Mouse (Mus musculus): ENCODE data around the gene Mvp. TPM values are rescaled to one million over a fixed set of nuclear protein-coding genes. Genes with fewer than 3 reads are reported as not detected.
A peak's percentile ranks its signal among the peaks of the same experiment; 100 is the strongest.

Gene Mvp
- 56.9 and 66.9 TPM in 2 replicates for polyA plus RNA-seq (2012; rRNA removed)

- 0% methylated on average over 11 of the region's 11 CpGs for WGBS
- peak; percentile 91 for DNase-seq
- Histone ChIP-seq H3K27ac (ENCODE audit: insufficient read depth, low read depth, low read length) (peak within 1 kb of the TSS; percentile 89), H3K36me3 (ENCODE audit: control insufficient read depth, insufficient read depth, low read length) (no peaks in the 10 kb centered on the region), H3K27me3 (replicated peaks; ENCODE audit: control insufficient read depth, insufficient read depth, low read length) (no peaks in the 10 kb centered on the region), H3K4me3 (ENCODE audit: insufficient read depth, low read depth, low read length) (peak within 1 kb of the TSS; percentile 90), H3K4me1 (ENCODE audit: control insufficient read depth, insufficient read depth, low read length) (peaks cover 11% of the 10 kb centered on the region; the same call in 1 of the 2 replicates)
- TF ChIP-seq CTCF (conservative IDR thresholded peaks at IDR 0.05; ENCODE audit: insufficient read depth, insufficient read length, low read depth, low read length) (no peak), POLR2A (IDR thresholded peaks at IDR 0.05; ENCODE audit: low read depth, low read length) (no peak)
Observed at GRCm38 (mm10) chr7:127014320-127014719, at the start of gene Mvp. TSS of gene Mvp (minus strand) at chr7:127014621.

- WGBS: 71% methylated on average over 5 of the region's 5 CpGs
- TF ChIP-seq CTCF (conservative IDR thresholded peaks at IDR 0.05; ENCODE audit: insufficient read depth, insufficient read length, low read depth, low read length) (no peak), POLR2A (IDR thresholded peaks at IDR 0.05; ENCODE audit: low read depth, low read length) (no peak)
- Histone ChIP-seq H3K27ac (ENCODE audit: insufficient read depth, low read depth, low read length) (no peak overlapping the region), H3K4me3 (ENCODE audit: insufficient read depth, low read depth, low read length) (no peak overlapping the region), H3K36me3 (ENCODE audit: control insufficient read depth, insufficient read depth, low read length) (no peaks in the 10 kb centered on the region), H3K4me1 (ENCODE audit: control insufficient read depth, insufficient read depth, low read length) (no peaks in the 10 kb centered on the region), H3K27me3 (replicated peaks; ENCODE audit: control insufficient read depth, insufficient read depth, low read length) (no peaks in the 10 kb centered on the region)
- no peak for DNase-seq
Observed at GRCm38 (mm10) chr7:127055026-127055585, 40.7 kb upstream of the Mvp start.

- Histone ChIP-seq H3K36me3 (ENCODE audit: control insufficient read depth, insufficient read depth, low read length) (no peaks in the 10 kb centered on the region), H3K27ac (ENCODE audit: insufficient read depth, low read depth, low read length) (peak within 1 kb of the TSS; percentile 26; the same call in 1 of the 2 replicates), H3K4me3 (ENCODE audit: insufficient read depth, low read depth, low read length) (peak within 1 kb of the TSS; percentile 79), H3K4me1 (ENCODE audit: control insufficient read depth, insufficient read depth, low read length) (peaks cover 3% of the 10 kb centered on the region; the same call in 1 of the 2 replicates), H3K27me3 (replicated peaks; ENCODE audit: control insufficient read depth, insufficient read depth, low read length) (no peaks in the 10 kb centered on the region)
- under 1% methylated on average over 53 of the region's 53 CpGs for WGBS
- TF ChIP-seq CTCF (conservative IDR thresholded peaks at IDR 0.05; ENCODE audit: insufficient read depth, insufficient read length, low read depth, low read length) (no peak), POLR2A (IDR thresholded peaks at IDR 0.05; ENCODE audit: low read depth, low read length) (no peak)
- DNase-seq: peak; percentile 95
Observed at GRCm38 (mm10) chr7:127041851-127042672, 27.6 kb upstream of the Mvp start, which contains the start of gene Kif22. TSS of gene Kif22 (minus strand) at chr7:127042471.

- H3K36me3 ChIP-seq (ENCODE audit: control insufficient read depth, insufficient read depth, low read length): no peaks in the 10 kb centered on the region
- WGBS: 95% methylated on average over 1 of the region's 1 CpGs
Observed at GRCm38 (mm10) chr7:127031244-127031643, 16.8 kb upstream of the Mvp start.

GRCm38 (mm10) chr7:127030172-127030571, 15.8 kb upstream of the Mvp start:
- no peak for DNase-seq
- WGBS: 95% methylated on average over 1 of the region's 1 CpGs
- Histone ChIP-seq H3K27ac (ENCODE audit: insufficient read depth, low read depth, low read length) (no peak overlapping the region), H3K4me1 (ENCODE audit: control insufficient read depth, insufficient read depth, low read length) (peaks cover 4% of the 10 kb centered on the region; the same call in 1 of the 2 replicates), H3K27me3 (replicated peaks; ENCODE audit: control insufficient read depth, insufficient read depth, low read length) (no peaks in the 10 kb centered on the region), H3K4me3 (ENCODE audit: insufficient read depth, low read depth, low read length) (no peak overlapping the region), H3K36me3 (ENCODE audit: control insufficient read depth, insufficient read depth, low read length) (no peaks in the 10 kb centered on the region)
- TF ChIP-seq POLR2A (IDR thresholded peaks at IDR 0.05; ENCODE audit: low read depth, low read length) (no peak), CTCF (conservative IDR thresholded peaks at IDR 0.05; ENCODE audit: insufficient read depth, insufficient read length, low read depth, low read length) (no peak)

More at GRCm38 (mm10) chr7:127031244-127031643, 16.8 kb upstream of the Mvp start:
- DNase-seq: no peak
- Histone ChIP-seq H3K27me3 (replicated peaks; ENCODE audit: control insufficient read depth, insufficient read depth, low read length) (no peaks in the 10 kb centered on the region), H3K4me1 (ENCODE audit: control insufficient read depth, insufficient read depth, low read length) (peaks cover 4% of the 10 kb centered on the region; the same call in 1 of the 2 replicates), H3K27ac (ENCODE audit: insufficient read depth, low read depth, low read length) (no peak overlapping the region), H3K4me3 (ENCODE audit: insufficient read depth, low read depth, low read length) (no peak overlapping the region)
- no peak for TF ChIP-seq CTCF (conservative IDR thresholded peaks at IDR 0.05; ENCODE audit: insufficient read depth, insufficient read length, low read depth, low read length)
- TF ChIP-seq POLR2A (IDR thresholded peaks at IDR 0.05; ENCODE audit: low read depth, low read length): no peak

GRCm38 (mm10) chr7:127027885-127028284, 13.5 kb upstream of the Mvp start:
- TF ChIP-seq CTCF (conservative IDR thresholded peaks at IDR 0.05; ENCODE audit: insufficient read depth, insufficient read length, low read depth, low read length) (no peak), POLR2A (IDR thresholded peaks at IDR 0.05; ENCODE audit: low read depth, low read length) (no peak)
- no peaks in the 10 kb centered on the region for H3K36me3 ChIP-seq (ENCODE audit: control insufficient read depth, insufficient read depth, low read length)
- no peaks in the 10 kb centered on the region for H3K27me3 ChIP-seq (replicated peaks; ENCODE audit: control insufficient read depth, insufficient read depth, low read length)
- peak overlapping the region; percentile 93 for H3K27ac ChIP-seq (ENCODE audit: insufficient read depth, low read depth, low read length)
- peak overlapping the region; percentile 69 for H3K4me3 ChIP-seq (ENCODE audit: insufficient read depth, low read depth, low read length)
- peaks cover 15% of the 10 kb centered on the region for H3K4me1 ChIP-seq (ENCODE audit: control insufficient read depth, insufficient read depth, low read length)
- DNase-seq: no peak
- 50% methylated on average over 8 of the region's 8 CpGs for WGBS
